Mouse (Mus musculus) embryonic facial prominence, embryonic 13.5 days (tissue): ENCODE measurements around the gene 4930544D05Rik. TPM values are rescaled to one million over a fixed set of nuclear protein-coding genes. Genes with fewer than 3 reads are reported as not detected.
A peak's percentile ranks its signal among the peaks of the same experiment; 100 is the strongest.

ENCODE experiments used
- ATAC-seq: fragments of 200-750 bp; cut with Nextera tagmentation; 2 replicates; pipeline ENCODE4 v1.8.0; 2017; ENCODE audit warnings: low read depth; ENCODE audit not compliant: insufficient number of reproducible peaks, insufficient read depth, low FRiP score, low TSS enrichment
- H3K27ac ChIP-seq: fragments of 300-500 bp; sonication (generic); 2 replicates; pipeline ENCODE4 v1.5.1; 2015; ENCODE audit warnings: moderate library complexity, mild to moderate bottlenecking, inconsistent platforms
- H3K27me3 ChIP-seq: fragments of 300-500 bp; sonication (generic); 2 replicates; pipeline ENCODE4 v1.6.1; 2015; ENCODE audit warnings: mild to moderate bottlenecking, inconsistent platforms
- H3K36me3 ChIP-seq: fragments of 300-500 bp; sonication (generic); 2 replicates; pipeline ENCODE4 v1.6.1; 2015; ENCODE audit warnings: mild to moderate bottlenecking, inconsistent platforms
- H3K4me1 ChIP-seq: fragments of 300-500 bp; sonication (generic); 2 replicates; pipeline ENCODE4 v1.6.1; 2015; ENCODE audit warnings: inconsistent platforms
- H3K4me2 ChIP-seq: fragments of 300-500 bp; sonication (generic); 2 replicates; pipeline ENCODE4 v1.6.1; 2015; ENCODE audit warnings: moderate library complexity, mild to moderate bottlenecking, inconsistent platforms
- H3K4me3 ChIP-seq: fragments of 300-500 bp; sonication (generic); 2 replicates; pipeline ENCODE4 v1.5.1; 2015; ENCODE audit warnings: mild to moderate bottlenecking, inconsistent platforms
- H3K9ac ChIP-seq: fragments of 300-500 bp; sonication (generic); 2 replicates; pipeline ENCODE4 v1.6.1; 2015; ENCODE audit warnings: mild to moderate bottlenecking, inconsistent platforms
- H3K9me3 ChIP-seq: fragments of 300-500 bp; sonication (generic); 2 replicates; pipeline ENCODE4 v1.6.1; 2016; ENCODE audit warnings: inconsistent platforms
- WGBS: fragments of 180-500 bp; shearing (Covaris S2); methylation state at CpG from one replicate; pipeline ENCODE4 v1.1.7; 2015; ENCODE audit warnings: mixed read lengths; 5-methylcytosine and 5-hydroxymethylcytosine counted together
- polyA plus RNA-seq: library from polyadenylated mRNA; unstranded; fragments of >200 nt; fragmentation: Nextera tagmentation; extraction: Ambion mirVana; gene quantifications from 2 replicates; pipeline ENCODE4 v1.2.1, GENCODE M21; 2015

The 4930544D05Rik gene
- polyA plus RNA-seq, 1 experiment from 2014 or later, result not detected

DNA sequence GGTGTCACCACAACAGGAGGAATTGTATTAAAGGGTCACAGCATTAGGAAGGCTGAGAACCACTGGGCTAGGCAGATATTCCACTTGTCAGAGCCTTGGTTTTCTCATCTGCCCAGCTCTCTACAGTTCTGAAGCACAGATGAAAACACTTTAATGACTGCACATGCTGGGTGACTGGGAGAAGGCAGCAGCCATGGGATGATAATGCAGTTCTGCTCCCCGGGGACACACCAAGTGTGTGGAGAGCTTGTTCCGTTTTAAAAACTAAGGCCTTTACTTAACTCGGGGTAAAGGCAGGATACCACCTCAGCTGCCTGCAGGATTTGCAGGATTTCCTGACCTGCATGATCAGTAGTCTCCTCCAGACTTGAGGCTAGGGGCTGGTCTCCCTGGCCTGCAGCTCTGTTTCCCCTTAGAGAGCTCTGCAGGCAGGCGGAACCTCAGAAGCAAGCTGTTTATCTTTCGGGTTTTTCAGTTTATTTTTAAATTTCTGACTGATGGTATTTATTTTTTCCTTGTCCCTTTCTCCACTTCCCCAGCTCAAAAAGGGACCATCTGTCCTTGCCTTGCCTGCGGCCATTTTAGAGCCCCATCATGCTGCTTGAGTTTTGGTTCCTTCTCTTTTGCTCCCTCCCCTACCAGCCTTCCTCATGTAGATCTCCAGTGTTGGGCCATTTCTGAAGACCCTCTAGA is 32.5 kb upstream of the 4930544D05Rik start:
- peak overlapping the region; percentile 80 for H3K27ac ChIP-seq
- H3K9ac ChIP-seq, result no peak overlapping the region
- ATAC-seq, result no peak
- no peak overlapping the region for H3K4me2 ChIP-seq
- H3K4me1 ChIP-seq, result peaks cover 68% of the 10 kb centered on the region
- no peaks in the 10 kb centered on the region for H3K9me3 ChIP-seq
- H3K4me3 ChIP-seq, result no peak overlapping the region
- H3K36me3 ChIP-seq, result no peaks in the 10 kb centered on the region
- whole genome bisulfite sequencing, result 41% methylated on average over 6 of the region's 6 CpGs
- no peaks in the 10 kb centered on the region for H3K27me3 ChIP-seq

DNA sequence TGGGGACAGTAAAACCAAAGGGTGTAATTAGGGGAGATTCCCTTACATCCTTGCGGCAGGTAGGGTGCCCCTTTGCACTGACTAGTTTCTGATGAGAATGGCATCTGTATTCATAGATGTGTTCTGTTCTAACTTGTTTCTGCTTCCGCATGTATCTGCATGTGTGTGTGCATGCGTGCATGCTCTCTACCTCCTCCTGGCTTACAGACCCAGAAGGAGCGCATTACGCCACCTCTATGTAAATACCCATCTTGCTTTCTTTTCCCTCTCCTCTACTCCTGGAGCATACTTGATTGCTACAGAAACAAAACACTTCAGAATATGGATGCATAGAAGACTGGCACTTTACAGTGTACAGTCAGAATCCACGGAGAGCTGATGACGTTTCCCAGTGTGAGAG is 31.9 kb upstream of the 4930544D05Rik start:
- no peak overlapping the region for H3K9ac ChIP-seq
- no peaks in the 10 kb centered on the region for H3K27me3 ChIP-seq
- H3K27ac ChIP-seq, result peak overlapping the region; percentile 80
- 75% methylated on average over 7 of the region's 7 CpGs for WGBS
- ATAC-seq, result no peak
- no peaks in the 10 kb centered on the region for H3K36me3 ChIP-seq
- peaks cover 62% of the 10 kb centered on the region for H3K4me1 ChIP-seq
- H3K9me3 ChIP-seq, result no peaks in the 10 kb centered on the region
- H3K4me3 ChIP-seq, result no peak overlapping the region
- no peak overlapping the region for H3K4me2 ChIP-seq

DNA sequence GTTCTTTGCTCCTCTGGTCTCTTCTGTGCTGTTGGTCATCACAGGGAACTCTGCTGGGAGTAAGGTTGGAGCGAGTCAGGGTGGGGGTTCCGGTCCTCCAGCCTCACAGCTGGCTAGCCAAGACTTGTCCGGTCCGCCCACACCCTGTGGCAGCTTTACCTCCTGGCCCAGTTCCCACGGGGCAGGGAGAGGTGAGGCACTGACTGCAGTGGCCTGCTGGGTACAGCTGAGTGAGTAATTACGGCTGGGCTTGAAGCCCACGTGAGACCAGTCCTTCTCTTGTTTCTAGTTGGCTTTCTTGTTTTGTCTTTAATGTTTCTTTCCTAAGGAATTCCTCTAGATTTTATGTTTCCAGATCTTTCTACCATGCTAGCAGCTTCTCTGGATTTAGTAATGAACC is 30.2 kb upstream of the 4930544D05Rik start:
- H3K36me3 ChIP-seq, result no peaks in the 10 kb centered on the region
- no peak overlapping the region for H3K4me3 ChIP-seq
- H3K9ac ChIP-seq, result peak overlapping the region; percentile 21; the same call in 1 of the 2 replicates
- H3K4me1 ChIP-seq, result peaks cover 45% of the 10 kb centered on the region
- H3K4me2 ChIP-seq, result no peak overlapping the region
- peak overlapping the region; percentile 65 for H3K27ac ChIP-seq
- no peaks in the 10 kb centered on the region for H3K9me3 ChIP-seq
- ATAC-seq, result peak; percentile 56; the same call in 1 of the 2 replicates
- no peaks in the 10 kb centered on the region for H3K27me3 ChIP-seq
- WGBS, result 39% methylated on average over 7 of the region's 7 CpGs

DNA sequence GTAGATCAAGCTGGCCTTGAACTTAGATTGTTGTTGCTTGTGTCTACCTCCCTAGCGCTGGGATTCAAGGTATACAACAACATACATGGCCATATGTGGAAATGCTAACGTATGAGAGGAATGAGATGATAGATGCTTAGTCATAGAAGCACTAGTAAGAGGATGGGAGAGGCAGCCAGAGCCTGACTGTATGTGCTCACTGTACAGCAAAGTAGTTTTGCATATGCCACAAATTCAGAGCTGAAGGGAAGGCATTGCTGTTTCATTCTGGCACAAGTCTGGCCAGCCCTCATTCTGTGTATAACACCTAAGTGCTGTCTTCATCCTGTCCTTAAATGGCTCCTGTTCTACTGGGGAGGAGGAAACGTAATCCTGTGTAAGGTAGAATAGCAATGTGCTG is 29.4 kb upstream of the 4930544D05Rik start:
- Histone ChIP-seq H3K9ac (no peak overlapping the region), H3K9me3 (no peaks in the 10 kb centered on the region), H3K36me3 (no peaks in the 10 kb centered on the region), H3K4me1 (peaks cover 44% of the 10 kb centered on the region), H3K4me3 (no peak overlapping the region), H3K27ac (no peak overlapping the region), H3K27me3 (no peaks in the 10 kb centered on the region), H3K4me2 (no peak overlapping the region)
- WGBS, result 84% methylated on average over 3 of the region's 3 CpGs
- ATAC-seq, result no peak

DNA sequence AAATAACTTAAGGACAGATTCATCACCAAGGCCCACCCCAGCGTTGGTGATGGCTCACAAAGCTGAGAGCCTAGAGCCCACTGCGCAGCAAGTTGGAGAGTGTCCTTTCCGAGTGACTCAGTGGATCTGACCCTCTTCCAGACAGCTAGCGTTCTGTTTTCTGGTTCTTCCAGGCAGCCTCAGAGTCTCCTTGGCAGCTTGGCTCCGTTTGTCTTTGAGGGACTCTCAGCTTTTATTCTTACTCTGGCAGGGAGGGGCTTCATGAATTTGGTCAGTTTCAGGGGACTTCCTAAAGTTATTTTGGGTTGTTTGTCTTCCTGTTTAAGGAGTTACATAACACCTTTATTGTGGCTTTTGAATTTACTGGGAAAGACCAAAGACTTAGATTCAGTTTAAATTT is 28.7 kb upstream of the 4930544D05Rik start:
- no peak for ATAC-seq
- Histone ChIP-seq H3K4me1 (peaks cover 45% of the 10 kb centered on the region), H3K27ac (no peak overlapping the region), H3K9me3 (no peaks in the 10 kb centered on the region), H3K4me2 (no peak overlapping the region), H3K36me3 (no peaks in the 10 kb centered on the region), H3K9ac (no peak overlapping the region), H3K4me3 (no peak overlapping the region), H3K27me3 (no peaks in the 10 kb centered on the region)
- WGBS, result 80% methylated on average over 5 of the region's 5 CpGs

DNA sequence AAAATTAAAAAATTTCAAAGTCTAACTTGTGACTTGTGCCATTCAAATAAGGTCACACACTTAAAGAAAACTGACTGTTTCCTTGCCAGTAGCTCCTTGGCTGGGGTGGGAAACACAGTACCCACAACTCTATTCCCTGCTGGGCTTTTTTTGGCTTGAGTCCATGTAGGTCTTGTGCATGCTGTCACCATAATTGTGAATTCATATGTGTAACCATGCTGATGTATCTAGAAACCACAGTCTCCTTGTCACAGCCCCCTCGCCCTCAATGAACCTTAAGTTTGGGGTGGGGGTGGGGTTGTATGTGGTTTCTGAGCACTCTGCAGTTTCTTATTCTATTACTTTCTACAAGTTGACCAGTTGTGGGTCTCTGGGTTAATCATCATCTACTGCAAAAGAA is 23.9 kb upstream of the 4930544D05Rik start:
- H3K4me1 ChIP-seq, result peaks cover 8% of the 10 kb centered on the region; the same call in 1 of the 2 replicates
- no peak overlapping the region for H3K9ac ChIP-seq
- no peak overlapping the region for H3K4me2 ChIP-seq
- H3K27ac ChIP-seq, result no peak overlapping the region
- no peaks in the 10 kb centered on the region for H3K9me3 ChIP-seq
- peaks cover 1% of the 10 kb centered on the region; the same call in 1 of the 2 replicates for H3K36me3 ChIP-seq
- no peak overlapping the region for H3K4me3 ChIP-seq
- ATAC-seq, result no peak
- WGBS, result 88% methylated on average over 1 of the region's 1 CpGs
- H3K27me3 ChIP-seq, result no peaks in the 10 kb centered on the region

DNA sequence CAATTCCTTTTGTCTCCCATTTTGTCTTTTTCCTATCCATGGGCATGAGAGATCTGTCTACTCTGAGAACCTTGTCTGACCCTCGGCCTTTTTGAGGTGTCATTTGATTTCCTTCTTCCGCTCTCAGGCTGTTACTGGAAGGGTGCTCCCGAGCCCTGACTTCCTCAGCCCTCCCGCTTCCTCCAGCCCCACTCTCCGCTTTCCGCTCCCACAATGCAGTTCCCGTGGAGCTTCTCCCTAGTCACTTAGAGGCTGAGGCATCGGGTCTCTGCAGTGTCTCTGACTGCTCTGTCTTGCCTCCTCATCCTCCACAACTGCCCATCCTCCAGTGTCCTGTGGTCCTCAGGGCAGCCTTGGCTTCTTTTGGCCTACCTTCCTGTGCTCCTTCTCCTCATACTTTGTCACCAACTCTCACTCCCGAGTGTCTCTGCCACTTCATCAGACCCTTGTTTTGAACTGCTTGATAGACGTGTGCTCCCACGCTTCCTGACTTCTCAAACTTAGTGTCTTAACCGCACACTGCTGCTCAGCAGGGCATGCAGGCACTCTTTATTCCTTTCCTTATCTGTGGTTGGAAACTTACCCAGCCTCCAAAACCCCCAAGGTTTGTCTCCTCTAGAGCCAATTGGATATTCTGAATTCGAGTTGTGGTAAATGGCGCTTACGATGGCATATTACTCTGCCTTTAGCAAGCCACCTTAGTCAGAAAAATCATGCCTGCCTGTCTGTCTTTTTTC is 21.2 kb upstream of the 4930544D05Rik start:
- WGBS, result 87% methylated on average over 15 of the region's 15 CpGs
- no peak overlapping the region for H3K4me2 ChIP-seq
- peaks cover 28% of the 10 kb centered on the region for H3K36me3 ChIP-seq
- ATAC-seq, result no peak
- H3K4me3 ChIP-seq, result no peak overlapping the region
- no peak overlapping the region for H3K9ac ChIP-seq
- H3K4me1 ChIP-seq, result peaks cover 8% of the 10 kb centered on the region; the same call in 1 of the 2 replicates
- no peaks in the 10 kb centered on the region for H3K27me3 ChIP-seq
- H3K9me3 ChIP-seq, result no peaks in the 10 kb centered on the region
- H3K27ac ChIP-seq, result no peak overlapping the region

DNA sequence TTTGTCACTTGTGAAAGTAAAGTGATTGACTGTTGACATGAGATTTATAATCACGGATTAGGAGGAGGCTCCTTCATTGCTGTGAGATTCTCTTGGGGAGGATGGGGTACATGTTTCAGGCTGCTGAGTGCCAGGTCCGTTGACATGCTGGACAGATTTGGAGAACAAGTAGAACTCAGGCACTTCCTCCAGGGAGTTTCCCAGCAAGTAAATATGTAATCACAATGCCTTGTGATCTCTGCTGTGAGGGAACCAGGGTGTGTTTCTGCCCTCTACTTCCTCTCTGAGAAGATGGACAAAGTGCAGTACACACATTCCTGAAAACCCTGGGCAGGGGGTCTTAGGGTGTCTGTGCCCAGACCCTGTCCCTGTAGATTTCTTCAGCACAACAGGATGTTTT is 20.0 kb upstream of the 4930544D05Rik start:
- H3K4me3 ChIP-seq, result no peak overlapping the region
- ATAC-seq, result no peak
- H3K27me3 ChIP-seq, result no peaks in the 10 kb centered on the region
- no peak overlapping the region for H3K27ac ChIP-seq
- no peaks in the 10 kb centered on the region for H3K9me3 ChIP-seq
- WGBS, result 60% methylated on average over 2 of the region's 2 CpGs
- peaks cover 35% of the 10 kb centered on the region for H3K36me3 ChIP-seq
- peak overlapping the region; percentile 1; the same call in 1 of the 2 replicates for H3K9ac ChIP-seq
- H3K4me1 ChIP-seq, result peaks cover 8% of the 10 kb centered on the region; the same call in 1 of the 2 replicates
- H3K4me2 ChIP-seq, result no peak overlapping the region

DNA sequence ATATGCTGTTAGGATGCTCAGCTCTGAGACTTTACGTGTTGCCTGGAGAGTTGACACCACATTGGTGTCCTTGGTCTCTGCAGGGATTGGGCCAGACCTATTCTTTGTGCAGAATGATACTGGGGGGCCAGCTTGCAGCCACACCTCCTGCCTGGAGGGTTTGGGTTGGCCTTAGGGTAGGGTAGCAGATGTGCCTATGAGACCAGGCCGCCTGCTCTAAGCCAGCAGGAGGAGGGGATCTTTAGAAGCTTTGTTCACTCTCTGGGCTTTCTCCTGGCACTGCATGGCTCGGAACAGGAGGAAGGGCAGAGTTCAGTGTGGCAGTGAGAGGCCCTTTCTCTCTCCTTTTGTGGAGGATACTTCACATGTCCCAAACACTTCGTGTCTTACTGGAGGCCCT is 19.6 kb upstream of the 4930544D05Rik start:
- WGBS, result 49% methylated on average over 4 of the region's 4 CpGs
- ATAC-seq, result no peak
- Histone ChIP-seq H3K36me3 (peaks cover 35% of the 10 kb centered on the region), H3K4me2 (no peak overlapping the region), H3K9ac (peak overlapping the region; percentile 1; the same call in 1 of the 2 replicates), H3K9me3 (no peaks in the 10 kb centered on the region), H3K27me3 (no peaks in the 10 kb centered on the region), H3K4me3 (no peak overlapping the region), H3K27ac (no peak overlapping the region), H3K4me1 (peaks cover 8% of the 10 kb centered on the region; the same call in 1 of the 2 replicates)

DNA sequence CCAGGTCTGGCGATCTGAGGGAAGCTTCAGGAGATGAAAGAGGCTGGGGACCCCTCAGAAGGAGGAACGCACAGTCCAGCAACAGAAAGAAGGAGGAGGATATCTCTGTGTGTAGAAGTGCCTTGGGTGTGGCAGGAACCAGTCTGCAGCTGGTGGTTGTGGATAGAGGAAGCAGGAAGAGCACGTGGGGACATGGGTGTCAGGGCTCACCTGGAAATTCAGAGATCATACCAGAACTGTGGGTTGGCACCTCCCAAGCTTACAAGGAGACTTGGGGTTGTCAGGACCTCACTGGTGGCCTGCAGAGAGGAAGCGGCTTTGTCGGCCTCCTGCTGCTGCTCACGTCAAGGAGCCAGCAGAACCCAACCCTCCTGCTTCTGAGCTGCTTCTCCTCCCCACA is 18.3 kb upstream of the 4930544D05Rik start:
- Histone ChIP-seq H3K4me3 (no peak overlapping the region), H3K4me1 (peaks cover 5% of the 10 kb centered on the region; the same call in 1 of the 2 replicates), H3K27me3 (no peaks in the 10 kb centered on the region), H3K9ac (no peak overlapping the region), H3K4me2 (no peak overlapping the region), H3K9me3 (no peaks in the 10 kb centered on the region), H3K27ac (no peak overlapping the region), H3K36me3 (peaks cover 47% of the 10 kb centered on the region)
- ATAC-seq, result no peak
- 87% methylated on average over 6 of the region's 6 CpGs for WGBS

DNA sequence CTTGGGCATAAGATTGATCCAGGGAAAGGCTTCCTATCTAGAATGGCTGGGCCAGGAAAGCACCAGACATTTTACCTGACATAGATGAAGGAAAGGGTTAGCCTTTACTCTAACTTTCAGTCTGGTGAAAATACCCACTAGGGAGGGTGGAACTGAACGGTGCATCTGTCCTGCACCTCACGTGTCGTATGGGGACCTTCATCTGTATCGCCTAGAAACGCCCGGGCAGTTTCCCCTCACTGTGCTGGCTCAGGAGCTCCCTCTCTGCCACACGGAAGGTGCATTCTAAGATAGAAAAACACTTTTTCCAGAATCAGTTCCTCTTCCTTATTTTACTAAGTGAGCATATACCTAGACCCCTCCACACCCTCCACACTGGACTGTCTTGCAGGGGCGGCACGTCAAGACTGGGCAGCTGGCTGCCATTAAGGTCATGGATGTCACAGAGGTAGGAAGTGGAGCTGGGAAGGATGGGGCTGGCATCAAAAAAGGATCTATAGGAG is 17.1 kb upstream of the 4930544D05Rik start:
- H3K4me2 ChIP-seq, result no peak overlapping the region
- ATAC-seq, result no peak
- peaks cover 5% of the 10 kb centered on the region; the same call in 1 of the 2 replicates for H3K4me1 ChIP-seq
- no peak overlapping the region for H3K9ac ChIP-seq
- peaks cover 57% of the 10 kb centered on the region for H3K36me3 ChIP-seq
- 86% methylated on average over 9 of the region's 9 CpGs for WGBS
- H3K27ac ChIP-seq, result no peak overlapping the region
- H3K9me3 ChIP-seq, result no peaks in the 10 kb centered on the region
- H3K4me3 ChIP-seq, result no peak overlapping the region
- no peaks in the 10 kb centered on the region for H3K27me3 ChIP-seq
